Mouse (Mus musculus) megakaryocyte, adult 5-6 weeks (primary cell): Measurements from ENCODE around the gene Oxa1l. TPM values are rescaled to one million over a fixed set of nuclear protein-coding genes. Genes with fewer than 3 reads are reported as not detected.
"Not testable (repeated sequence)": the region's sequence is repeated elsewhere in the genome, so short reads cannot be mapped to it uniquely, and the experiment has no call there.

ENCODE experiments used
- ATAC-seq: 2 replicates; pipeline ENCODE4 v1.8.0; 2016; ENCODE audit warnings: mild to moderate bottlenecking, inconsistent platforms; ENCODE audit not compliant: poor library complexity, severe bottlenecking
- total RNA-seq, 2 experiments: library from RNA; stranded (forward) in 1 of 2; stranded (reverse) in 1 of 2; fragments of 153-499, 151-499 nt in 1 of 2; fragments of 221-1000, 200-1000 nt in 1 of 2; gene quantifications; 2 replicates each; pipeline versions ENCODE4 v1.2.3 to v1.2.4; 2015 to 2017

The Oxa1l gene
- total RNA-seq (2015) = 43.0 and 47.8 TPM in 2 replicates
- total RNA-seq (2017) = 31.5 and 32.2 TPM in 2 replicates

DNA sequence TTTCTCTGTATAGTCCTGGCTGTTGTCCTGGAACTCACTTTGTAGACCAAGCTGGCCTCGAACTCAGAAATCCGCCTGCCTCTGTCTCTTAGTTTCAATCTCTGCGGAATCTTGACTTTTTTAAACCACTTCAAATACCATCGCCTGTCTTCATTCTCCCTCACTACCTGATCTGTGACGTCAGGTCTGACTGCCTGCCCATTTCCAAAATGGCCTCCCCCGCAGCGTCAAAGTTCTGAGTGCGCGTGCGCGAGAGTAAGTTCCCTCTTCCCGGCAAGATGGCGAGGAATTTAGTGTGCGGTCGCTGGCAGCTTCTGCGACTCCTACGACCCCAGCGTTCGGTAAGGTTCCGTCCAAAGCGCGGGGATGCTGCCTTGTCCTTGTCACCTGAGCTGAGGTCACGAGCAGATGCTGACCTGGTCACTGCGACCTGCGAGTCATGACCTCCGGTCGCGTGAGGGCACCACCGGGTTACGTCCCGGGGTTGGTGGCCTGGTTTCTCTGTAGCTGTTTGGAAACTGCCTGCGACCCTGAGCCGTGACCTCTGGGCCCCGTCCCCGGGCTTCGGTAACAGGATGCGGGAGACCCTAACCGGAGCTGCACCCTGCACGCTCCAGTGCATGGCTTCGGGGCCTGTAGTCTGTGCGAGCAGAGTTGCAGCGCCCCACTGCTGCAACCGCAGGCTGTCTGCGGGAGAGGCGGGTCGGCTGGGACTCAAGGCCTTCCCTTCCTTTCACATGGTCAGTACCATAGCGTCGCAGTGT lies at the start of gene Oxa1l:
Oxa1l (plus strand) TSS at position 258 of the 764 bp plus-strand sequence.
- peak; percentile 97 for ATAC-seq

DNA sequence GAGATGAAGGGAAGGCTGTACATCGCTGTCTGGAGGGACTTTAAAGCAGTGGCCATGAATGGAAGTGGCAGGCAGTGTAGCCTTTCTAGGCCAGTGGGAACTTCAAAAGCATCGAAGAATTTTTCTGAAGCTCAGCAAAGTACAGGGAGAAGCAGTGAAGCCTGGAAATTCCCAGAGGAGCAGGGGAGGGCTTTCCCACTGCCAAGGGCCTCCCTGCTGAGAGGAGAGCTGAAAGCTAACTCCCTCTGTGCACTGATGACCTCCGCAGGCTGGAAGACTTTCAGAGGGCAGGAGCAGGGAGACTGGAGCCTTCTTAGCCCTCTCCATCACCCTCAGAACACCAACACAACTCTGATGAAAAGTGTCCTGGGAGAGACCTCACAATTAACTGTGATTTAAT lies 48.9 kb upstream of the Oxa1l start:
- no peak for ATAC-seq

DNA sequence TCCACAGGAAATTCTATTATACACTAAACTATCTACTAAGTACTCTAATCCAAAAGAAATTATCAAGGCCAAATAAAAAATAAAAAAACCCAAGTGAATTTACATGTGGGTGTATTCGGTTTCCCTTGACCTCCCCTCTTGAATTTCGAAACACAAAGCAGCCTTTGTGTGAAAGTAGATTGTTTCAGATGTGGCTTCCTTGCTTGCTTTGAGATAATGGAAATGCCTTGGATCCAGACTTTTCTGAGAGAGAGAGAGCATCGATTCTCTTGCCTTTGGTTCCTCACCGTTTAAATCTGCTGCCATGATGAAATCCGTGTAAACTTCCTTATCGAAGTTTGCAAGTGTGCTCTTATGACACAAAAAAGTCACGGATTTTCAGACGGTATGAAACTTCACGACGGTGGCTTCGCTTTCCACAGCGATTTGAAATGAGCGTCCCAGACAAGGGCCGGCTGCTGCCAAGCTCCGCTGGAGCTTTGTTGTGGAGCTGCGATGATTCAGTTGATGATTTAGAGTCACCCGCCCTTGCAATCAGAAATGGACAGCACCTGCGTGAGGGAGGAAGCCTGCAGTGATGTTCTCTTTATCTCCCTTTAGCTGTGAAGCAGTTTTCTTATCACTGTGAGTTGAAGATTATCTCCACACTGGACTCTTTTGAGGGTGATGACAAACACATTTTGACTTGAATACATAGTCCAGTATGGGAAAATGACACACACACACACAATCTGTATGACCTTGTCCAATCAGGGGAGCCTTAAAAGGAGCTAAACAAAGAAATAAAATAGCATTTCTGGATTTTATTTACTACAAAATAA lies 38.9 kb upstream of the Oxa1l start:
- no peak for ATAC-seq

- ATAC-seq = no peak
These were observed 36.1 kb upstream of the Oxa1l start for GRCm38 (mm10) chr14:54324486-54324885.

DNA sequence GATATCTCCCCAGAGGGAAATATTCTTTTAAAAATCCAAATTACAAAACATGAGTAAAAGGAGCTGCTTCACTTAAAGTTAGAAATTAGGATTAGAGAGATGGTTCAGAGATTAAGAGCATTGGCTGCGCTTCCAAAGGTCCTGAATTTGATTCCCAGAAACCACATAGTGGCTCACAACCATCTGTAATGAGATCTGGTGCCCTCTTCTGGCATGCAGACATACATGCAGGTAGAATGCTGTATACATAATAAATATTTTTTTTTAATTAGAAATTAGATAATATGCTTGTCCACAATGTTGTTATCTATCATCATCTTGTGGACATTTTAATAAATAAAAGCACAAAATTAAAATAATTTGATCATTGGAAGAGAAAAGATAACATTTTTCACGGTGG lies 32.1 kb upstream of the Oxa1l start:
- no peak for ATAC-seq

DNA sequence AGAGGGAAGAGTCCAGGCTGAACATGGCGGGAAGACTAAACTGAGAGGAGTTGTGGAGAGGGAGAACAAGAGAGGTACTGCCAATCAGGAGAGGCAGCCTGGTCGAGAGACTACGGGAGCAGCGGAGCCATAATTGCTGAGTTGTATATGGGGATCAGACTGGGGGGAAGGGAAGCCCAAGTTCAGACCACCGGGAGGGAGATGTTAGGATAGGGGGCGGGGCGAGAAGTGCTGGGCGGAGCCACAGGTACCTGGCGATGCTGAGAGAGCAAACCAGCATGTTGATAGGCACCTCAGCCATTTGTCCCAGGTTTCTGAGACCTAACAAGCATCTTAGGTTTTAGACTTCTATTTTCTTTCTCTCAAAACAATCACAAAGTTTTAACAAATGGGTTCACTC lies 31.4 kb upstream of the Oxa1l start:
- ATAC-seq = no peak

GRCm38 (mm10) chr14:54331178-54331577 lies 29.5 kb upstream of the Oxa1l start:
- no peak for ATAC-seq

DNA sequence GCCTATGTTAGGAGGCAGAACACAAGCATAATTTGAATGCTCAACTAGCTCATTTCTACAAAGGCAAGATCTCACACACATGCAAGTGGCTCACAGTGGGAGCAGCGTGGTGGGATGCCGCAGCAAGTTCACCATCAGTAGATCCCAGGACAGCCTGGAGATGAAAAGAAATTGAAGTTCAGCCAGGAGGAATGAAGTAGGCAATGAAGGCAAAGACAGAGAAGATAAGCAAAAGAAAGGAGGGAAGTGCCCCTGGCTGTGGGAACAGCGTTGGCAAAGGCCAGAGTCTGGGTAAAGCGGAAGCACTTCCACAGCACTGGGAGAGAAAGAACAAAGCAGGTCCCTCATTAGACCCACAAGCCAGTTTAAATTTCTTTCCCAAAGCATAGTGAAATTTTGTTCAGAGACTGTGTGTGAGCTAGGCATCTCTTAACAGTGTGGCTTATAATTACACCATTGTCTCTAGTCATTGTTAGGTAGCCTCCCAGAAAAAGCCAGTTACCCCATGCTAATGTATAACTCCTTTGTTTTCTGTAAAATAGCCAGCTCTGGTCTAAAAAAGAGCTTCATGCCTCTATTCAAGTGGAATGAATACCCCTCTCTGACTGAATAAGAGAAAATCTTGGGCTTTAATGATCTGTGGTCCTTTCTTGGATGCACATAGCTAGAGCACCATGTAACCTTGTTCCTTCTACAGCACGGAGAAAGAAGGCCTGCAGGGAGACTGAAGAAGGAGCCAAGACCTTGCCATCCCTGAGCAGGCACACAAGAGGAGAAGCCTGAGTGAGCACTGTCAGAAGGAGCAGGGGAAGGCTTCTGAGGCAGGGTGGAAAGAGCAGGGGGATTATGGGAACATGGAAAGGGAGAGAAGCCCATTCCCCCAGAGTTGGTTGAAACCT lies 28.2 kb upstream of the Oxa1l start:
- no peak for ATAC-seq

DNA sequence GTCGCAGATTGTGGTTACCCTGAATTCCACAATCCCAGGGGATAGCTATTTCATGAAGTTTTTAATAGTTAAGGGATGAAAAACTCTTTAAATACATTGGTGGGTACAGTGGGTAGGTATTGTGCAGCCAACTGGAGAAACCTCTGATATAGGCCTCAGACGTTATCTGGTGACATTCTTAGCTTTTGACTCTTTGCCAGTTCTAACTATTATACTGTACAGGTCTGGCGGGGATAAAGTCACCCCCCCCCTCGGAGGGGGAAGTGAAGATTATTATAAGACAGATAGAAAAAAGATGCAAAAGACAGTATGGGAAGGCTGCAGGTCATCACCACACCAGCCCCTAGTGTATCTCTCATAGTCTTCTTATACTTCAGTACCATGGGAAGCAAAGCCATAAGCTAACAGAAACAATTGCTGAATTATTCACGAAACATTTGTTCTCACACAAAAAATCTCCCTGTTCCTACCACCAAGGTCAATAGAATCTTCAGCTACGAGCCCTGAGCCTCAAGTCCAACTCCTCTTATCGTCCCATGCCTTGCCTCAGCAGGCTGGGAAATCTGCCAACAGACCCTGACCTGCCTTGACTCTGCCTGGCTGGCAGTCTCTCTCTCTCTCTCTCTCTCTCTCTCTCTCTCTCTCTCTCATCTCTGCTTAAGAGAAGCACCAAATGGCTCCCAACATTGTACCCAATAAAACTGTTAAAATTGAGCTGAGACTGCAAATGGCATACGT lies 27.0 kb upstream of the Oxa1l start:
- no peak for ATAC-seq

- no peak for ATAC-seq
These were observed 19.8 kb upstream of the Oxa1l start for GRCm38 (mm10) chr14:54340836-54341235.

- ATAC-seq = not testable (repeated sequence)
These were observed 18.8 kb upstream of the Oxa1l start for GRCm38 (mm10) chr14:54341807-54342206.

DNA sequence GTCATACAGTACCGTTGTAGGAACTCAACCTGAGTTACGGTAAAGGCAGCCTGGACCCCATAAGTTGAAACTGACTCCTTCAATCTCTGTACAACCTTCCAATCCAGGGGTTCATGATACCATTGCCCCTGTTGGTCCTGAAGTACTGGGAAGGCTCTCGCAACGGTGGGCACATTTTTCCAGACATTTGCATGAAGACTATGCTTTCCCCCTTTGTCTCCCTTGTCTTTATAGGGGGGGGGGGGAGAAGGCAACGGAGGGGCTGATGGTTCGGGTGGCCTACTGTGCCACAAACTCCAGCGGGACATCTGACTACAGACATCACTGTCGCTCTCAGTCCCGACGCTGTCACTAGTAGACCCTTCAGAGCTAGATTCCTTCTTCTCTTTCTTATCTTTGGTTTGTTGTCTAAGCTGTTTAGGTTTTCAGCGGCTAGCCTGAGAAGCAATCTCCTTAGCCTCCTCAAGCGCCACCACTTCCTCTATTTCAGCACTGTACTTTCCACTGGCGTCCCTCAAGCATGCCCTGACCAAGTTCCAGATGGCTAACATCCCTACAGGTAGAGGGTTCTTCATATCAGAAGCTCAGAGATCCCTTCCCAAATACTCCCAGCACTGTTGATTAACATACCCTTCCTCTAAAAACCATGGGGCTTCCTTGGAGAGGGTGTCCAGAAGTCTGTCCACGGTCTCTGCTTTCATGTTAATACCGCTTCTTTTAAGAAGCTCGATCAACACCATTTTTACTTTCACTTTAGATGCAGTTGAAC lies 9.7 kb upstream of the Oxa1l start:
- not testable (repeated sequence) for ATAC-seq

GRCm38 (mm10) chr14:54352314-54352713 lies 8.3 kb upstream of the Oxa1l start:
- no peak for ATAC-seq

- ATAC-seq = no peak
These were observed 6.2 kb upstream of the Oxa1l start for GRCm38 (mm10) chr14:54354406-54354805.

DNA sequence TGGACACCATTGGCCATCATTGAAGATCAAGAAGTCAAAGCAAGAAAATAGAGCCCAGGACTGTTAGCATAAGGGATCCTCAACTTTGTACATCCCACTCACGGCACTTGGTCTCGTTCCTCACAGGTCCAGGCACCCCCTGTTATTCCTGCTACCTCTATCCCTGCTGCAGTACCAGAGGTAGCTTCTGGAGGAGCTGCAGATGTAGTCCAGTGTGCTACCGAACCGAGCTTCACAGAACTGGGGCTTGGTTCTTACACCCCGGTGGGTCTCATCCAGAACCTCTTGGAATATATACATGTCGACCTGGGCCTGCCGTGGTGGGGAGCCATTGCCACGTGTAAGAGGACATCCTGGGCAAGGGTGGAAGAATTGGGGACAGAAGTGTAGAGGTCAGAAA lies 2.5 kb downstream of the Oxa1l start:
- ATAC-seq = no peak

GRCm38 (mm10) chr14:54365026-54365645 lies 4.5 kb downstream of the Oxa1l start:
- ATAC-seq = no peak

DNA sequence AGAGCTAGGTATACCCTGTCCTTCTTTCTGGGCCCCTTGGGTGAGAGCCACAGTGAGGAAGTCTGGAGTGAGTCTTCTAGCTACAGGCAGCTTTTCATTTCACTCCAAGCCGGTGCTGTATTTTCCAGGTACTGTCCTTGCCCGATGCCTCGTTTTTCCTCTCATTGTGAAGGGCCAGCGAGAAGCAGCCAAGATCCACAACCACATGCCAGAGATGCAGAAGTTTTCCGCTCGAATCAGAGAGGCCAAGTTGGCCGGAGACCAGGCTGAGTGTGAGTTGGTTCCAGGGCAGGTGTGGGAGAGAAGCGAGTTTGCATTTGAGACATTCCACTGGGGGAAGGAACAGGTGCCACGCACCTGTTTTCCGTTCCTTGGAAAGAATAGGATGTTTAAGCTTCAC lies 5.9 kb downstream of the Oxa1l start:
- no peak for ATAC-seq

DNA sequence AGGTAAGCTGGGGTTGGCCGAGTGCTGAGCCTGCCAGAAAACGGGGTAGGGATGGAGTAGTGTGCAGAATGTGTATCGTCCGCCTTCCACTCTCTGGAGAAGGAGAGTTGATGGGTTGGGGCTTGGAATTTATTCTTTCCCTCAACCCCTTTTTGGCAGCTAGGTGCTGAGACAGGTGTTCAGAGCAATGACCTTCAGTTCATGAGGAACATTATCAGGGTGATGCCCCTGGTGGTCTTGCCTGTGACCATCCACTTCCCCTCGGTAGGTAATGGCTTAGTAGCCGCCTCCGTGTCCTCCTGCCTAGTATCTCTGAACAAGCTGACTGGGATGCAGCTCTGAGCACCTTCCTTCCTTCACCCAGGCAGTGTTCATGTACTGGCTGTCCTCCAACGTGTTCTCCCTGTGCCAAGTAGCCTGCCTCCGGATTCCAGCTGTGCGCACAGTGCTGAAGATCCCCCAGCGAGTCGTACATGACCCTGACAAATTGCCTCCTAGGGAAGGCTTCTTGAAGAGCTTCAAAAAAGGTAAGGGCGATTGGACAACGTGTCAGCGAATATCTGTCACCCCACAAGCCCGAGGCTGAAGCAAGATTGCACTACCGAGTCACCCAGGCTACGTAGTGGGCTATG lies 6.9 kb downstream of the Oxa1l start:
- no peak for ATAC-seq

DNA sequence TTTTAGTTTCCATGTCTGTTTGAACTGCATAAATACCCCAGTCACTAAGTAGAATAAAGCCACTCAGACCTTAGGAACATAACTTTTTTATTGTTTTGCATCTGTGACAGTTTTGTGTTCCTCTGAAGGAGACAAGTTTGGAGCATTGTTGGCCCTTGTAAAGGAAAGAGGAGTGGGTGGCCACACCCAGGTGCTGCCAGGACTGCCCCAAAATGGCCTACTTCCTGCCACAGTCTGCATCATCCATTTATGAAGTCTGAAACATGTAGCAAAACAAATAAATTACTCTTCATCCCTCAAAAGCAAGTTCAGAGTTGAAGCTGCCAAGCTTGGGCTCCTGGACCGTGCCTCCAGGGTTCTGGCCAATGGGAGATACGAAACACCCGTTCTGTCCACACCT lies 8.7 kb downstream of the Oxa1l start:
- ATAC-seq = no peak
